Mouse (Mus musculus): ENCODE results near the gene Arrdc1.
"Not testable (repeated sequence)": the region's sequence is repeated elsewhere in the genome, so short reads cannot be mapped to it uniquely, and the experiment has no call there.

The Arrdc1 gene

DNA sequence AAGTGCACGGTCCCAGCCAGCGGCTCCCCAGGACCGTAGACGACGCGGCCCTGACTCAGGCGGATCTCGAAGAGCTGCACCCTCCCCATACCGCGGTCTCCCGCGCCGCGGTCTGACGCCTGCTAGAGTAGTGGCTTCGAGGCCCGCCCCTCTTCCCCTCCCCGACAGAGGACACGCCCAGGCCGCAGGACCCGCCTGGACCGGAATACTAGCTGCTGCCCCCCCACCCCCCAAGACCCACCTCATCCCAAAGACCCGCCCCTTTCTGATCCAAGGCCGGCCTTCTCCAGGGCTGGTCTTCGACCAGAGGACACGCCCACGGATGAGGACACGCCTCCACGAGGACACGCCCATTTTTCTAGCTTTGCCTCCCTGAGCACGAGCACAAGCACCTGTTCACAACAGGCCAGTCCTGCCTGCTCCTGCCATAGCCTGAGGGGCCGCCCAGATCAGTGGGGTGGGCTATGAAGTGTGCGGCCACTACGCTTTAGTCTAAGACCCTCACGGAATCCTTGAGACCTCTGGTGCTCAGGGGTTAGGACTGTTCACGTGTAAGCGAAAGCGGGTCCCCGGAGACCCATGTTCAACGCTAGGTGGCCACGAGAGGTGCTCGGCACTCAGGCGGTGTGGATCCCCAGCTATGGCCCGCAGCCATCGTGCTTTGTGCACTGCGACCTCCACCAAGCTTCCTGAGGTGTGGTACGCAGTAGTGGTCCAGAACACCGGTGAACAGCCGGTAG is at the start of gene Arrdc1:
Gene Arrdc1 (minus strand): TSS at position 196 of the 740 bp plus-strand sequence.
- DNase-seq (ENCODE audit: inconsistent age in 2 of 2, low spot score in 1 of 2) = peak; percentile 96 to 98

DNA sequence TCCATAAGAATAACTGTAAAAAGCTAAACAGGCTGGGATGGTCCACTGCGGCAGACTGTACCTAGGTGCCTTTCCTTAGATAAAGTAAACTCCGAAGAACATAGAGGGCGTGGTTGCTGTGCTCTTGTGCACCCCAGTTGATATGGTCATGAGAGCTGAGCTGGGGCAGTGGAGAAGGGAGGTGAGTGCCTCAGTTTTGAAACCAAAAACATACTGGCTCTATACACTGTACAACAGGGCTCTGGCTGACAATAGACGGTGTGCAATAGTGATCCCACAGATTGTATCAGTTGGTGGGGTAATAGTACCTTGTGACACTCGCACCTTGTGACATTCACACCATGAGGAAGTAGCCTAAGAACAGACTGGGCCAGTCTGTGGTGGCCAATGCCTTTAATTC is 41.9 kb upstream of the Arrdc1 start:
- DNase-seq (ENCODE audit: inconsistent age in 2 of 2, low spot score in 1 of 2) = no peak

DNA sequence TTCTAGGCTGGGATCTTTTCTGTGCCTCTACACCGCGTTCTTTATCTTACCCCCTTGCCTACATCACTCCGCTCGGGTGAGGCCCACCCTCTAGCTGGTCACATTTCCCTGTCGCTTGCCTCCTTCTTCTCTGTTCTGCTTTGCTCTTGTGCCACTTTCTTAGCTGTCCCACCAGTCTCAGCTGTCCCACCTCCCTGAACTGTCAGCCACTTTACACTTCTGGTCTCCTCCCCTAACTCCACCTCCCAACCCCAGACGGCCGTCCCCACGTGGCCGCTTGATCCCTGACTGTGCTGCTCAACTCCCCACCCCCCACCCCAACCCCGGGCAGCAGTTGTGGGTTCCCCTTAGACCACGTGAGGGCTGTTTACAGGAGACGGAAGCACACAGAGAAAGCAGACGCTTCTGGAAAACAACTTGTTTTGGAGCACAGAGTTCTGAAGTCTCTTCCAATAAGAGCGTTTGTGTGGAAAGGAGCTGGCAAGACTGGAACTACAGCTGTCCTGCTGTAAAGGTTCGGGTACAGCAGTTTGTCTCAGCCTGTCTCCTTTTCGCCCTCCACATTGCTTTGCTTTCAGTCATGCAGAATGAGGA is 40.7 kb upstream of the Arrdc1 start, which contains the start of gene Pnpla7:
Gene Pnpla7 (plus strand): TSS at position 330 of the 594 bp plus-strand sequence.
- DNase-seq (ENCODE audit: inconsistent age in 2 of 2, low spot score in 1 of 2) = peak; percentile 89 to 95

DNA sequence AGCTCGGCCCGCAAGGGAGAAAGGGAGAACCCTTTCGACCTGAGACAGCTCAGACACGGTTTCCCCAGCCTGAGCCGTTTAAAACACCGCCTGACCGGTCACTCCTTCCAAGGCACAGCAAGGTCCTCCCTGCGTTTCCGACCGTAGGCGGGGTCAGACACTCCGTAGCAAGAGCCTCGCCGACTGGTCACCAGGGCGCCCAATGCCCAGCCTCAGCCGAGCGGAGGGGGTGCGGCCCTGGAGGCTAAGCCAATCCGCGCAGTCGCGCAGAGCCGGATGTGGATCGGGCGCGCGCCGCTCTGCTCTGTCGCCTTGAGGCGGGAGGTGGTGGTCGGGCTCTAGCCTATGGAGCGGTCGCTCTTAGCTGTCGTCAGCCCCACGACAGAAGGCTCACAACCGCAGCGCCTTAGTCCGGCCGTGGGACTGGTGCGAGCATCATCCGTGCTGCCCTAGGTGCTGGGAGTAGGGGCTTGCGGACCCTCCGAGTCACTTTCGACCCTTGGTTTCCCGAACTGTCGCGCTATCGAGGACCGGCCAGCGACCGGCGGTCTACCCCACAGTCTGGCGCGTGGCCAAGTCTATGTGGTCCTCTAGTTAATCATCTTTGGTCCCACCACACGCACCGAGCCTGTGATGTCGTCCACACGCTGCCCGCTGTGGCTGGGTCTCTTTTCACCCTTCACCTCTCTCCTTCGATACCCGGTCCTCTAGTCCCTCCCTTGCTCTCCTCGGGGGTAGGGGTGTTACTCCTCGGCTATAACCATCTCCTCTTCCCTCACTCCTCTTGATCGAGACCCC is 40.1 kb upstream of the Arrdc1 start, which contains the start of gene Mrpl41:
Gene Mrpl41 (minus strand): TSS at position 193 of the 798 bp plus-strand sequence.
- peak; percentile 98 for DNase-seq (ENCODE audit: inconsistent age in 2 of 2, low spot score in 1 of 2)

DNA sequence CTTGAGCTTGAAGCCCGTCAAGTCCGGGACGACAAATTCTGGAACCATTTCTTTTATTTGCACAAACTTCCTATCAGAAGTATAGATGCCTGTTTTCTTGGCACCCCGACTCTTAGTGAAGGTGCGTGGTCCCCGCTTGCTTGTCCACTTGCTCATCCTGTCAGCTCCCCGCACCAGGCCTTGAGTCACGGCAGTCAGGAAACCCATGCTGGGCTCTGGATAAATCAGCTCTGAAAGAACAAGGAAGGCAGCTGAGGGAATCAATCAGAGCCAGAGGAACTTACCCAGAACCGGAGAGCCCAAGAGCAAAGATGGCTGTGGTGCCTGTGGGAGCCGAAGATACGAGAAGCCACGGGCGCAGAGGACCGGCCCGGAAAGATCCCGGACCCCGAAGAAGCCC is 39.4 kb upstream of the Arrdc1 start:
- not testable (repeated sequence) for DNase-seq (ENCODE audit: inconsistent age in 2 of 2, low spot score in 1 of 2)

DNA sequence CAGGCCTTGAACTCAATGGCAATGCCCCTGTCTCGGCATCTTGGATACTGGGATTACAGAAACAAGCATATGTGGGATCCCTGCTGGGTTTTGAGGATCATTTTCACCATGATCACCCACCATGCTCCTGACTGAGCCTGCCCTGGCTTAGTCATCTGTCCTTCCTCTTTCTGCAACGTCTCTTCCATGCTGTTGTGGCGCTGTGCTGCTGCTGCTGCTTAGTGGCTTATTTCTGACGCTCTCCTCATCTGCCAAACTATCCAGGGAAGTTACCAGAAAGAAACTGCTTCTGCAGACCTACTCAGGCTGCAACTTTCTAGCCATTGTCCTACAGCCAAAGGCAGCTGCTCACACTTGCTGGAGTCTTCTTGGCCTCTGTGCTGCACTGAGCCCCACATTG is 35.3 kb upstream of the Arrdc1 start:
- DNase-seq (ENCODE audit: inconsistent age in 2 of 2, low spot score in 1 of 2) = no peak

DNA sequence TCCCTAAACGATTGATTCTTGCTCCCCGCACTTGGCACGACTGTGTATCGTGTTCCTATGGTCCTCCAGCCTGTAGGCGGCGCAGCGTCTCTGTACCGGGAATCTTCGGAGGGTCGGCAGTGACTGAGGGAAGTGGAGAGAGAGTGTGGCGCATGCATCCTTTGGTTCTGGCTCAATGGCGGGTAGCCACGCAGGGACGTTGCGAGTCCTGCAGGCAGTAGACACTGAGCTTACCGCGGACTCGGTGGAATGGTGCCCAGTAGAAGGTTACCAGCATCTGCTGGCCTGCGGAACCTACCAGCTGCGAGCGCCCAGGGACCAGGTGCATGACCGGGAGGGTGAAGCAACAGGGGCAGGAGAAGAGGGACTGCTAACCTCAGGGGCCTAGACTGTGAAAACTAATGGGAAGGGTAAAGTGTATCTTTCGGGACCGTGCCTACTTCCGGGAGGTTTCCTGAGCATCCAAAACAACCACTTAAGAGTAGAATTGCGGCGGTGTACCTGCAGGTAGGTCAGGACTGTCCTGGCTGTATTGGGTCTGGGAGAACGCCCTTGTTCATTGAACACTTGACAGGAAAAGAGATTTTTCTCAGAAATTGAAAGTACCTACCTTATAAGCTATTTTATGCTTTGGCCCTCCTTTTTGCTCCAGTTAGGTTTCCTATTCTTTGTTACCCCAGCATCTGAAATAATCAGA is 27.4 kb upstream of the Arrdc1 start, which contains the start of gene Dph7:
Gene Dph7 (plus strand): TSS at position 97 of the 697 bp plus-strand sequence.
- DNase-seq (ENCODE audit: inconsistent age in 2 of 2, low spot score in 1 of 2) = peak; percentile 84 to 95

DNA sequence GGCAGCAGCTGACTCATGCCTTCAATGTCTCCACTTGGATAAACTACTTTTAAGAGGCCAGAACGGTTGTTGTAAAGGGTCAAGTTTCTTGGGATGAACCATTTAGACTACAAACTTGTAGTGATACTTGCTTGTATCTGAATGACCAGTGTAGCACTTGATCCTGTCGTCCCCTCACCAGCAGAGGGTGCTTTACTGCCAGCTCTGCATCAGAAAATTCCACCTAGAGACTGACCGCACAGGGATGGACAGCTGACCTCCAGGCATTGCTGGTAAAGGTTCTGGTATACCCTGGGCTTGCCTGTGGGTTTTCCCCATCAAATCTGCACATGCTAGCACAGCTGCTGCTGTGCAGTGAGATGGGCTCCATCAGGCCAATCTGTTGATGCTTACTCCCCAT is 25.9 kb upstream of the Arrdc1 start:
- peak; percentile 52 to 83 for DNase-seq (ENCODE audit: inconsistent age in 2 of 2, low spot score in 1 of 2)

DNA sequence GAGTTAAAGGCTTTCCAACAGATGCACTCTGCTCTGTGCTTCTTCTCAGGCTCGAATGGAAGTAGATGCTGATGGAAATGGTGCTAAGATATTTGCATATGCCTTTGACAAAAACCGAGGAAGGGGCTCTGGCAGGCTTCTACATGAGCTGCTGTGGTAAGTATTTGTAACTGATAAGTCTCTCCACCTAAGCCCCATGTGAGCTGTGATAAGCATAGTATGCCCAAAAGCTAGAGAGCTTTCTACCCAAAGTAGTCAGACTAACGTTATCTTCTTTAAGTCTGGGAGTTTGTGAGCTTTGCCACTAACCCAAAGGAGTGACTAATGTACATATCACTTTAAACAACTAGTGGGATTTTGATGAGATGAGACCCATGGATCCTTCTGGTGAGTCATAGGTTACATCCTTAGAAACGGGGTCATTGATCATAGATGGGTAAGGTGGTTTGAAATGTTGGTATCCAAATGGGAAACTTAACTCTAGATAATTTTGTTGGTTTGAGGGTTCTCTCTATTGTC is 17.5 kb upstream of the Arrdc1 start:
- no peak for DNase-seq (ENCODE audit: inconsistent age in 2 of 2, low spot score in 1 of 2)

DNA sequence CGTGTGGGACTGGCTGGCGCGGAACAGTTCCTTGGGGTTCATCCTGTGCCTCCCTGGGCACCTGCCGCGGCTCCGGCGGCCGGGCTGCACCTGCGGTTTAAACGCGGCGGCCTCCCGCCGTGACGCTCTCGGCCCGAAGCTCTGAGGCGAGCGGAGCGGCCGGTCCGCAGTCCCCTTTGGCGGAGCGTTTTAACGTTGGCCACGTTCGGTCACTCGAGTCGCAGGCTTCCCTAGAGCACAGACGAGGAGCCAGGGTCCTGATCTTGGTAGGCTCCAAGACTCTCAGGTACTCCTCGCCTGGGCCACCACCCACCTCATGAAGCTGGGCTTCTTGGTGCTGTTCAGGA is 15.1 kb upstream of the Arrdc1 start:
- DNase-seq (ENCODE audit: inconsistent age in 2 of 2, low spot score in 1 of 2) = no peak

DNA sequence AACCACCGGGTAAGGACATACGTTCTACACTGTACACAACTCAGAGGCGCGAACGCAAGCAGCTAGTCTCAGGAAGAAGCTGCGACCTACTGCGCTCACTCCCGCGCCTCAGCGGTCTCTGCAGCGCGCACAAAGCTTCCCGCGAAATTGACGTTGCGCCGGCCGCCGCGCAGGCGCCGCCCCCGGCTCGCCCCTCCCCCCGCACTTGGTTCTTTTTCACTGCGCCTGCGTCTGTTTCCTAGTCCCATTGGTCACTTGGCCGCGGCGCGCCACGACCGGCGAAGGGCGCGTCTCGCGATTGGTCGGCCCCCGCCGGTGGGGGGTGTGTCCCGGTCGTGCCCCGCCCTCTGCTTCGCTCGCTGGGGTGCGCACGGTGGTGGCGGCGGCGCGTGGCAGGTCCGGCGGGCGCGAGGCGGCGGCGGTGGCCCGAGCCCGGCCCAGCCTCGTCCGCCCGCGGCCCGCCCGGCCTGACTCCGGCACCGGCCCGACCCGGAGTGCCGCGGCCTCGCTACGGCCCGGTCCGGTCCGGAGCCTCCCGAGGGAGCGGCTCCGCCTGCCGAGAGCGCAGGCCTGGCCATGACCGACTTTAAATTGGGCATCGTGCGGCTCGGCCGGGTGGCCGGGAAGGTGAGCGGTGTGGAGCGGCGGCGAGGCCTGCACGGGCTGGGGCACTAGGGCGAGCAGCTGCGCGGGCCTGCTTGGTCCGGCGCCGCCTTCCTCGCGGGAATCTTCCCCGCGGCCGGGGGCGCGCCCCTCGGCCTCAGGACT is 14.6 kb upstream of the Arrdc1 start, which contains the start of gene Zmynd19:
Gene Zmynd19 (plus strand): TSS at position 372 of the 768 bp plus-strand sequence.
- peak; percentile 98 to 99 for DNase-seq (ENCODE audit: inconsistent age in 2 of 2, low spot score in 1 of 2)

DNA sequence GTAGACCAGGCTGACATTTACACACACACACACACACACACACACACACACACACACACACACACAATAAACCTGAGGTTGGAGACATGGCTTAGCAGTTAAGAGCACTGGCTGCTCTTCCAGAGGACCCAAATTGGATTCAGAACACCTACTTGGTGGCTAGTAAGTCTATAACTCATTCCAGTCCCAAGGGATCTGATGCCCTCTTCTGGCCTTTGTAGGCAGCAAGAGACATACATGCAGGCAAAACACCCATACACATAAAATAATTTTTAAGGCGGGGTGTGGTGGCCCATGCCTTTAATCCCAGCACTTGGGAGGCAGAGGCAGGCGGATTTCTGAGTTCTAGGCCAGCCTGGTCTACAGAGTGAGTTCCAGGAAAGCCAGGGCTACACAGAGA is 9.3 kb upstream of the Arrdc1 start:
- peak in 1 of 2 experiments; percentile 71 for DNase-seq (ENCODE audit: inconsistent age in 2 of 2, low spot score in 1 of 2)

DNA sequence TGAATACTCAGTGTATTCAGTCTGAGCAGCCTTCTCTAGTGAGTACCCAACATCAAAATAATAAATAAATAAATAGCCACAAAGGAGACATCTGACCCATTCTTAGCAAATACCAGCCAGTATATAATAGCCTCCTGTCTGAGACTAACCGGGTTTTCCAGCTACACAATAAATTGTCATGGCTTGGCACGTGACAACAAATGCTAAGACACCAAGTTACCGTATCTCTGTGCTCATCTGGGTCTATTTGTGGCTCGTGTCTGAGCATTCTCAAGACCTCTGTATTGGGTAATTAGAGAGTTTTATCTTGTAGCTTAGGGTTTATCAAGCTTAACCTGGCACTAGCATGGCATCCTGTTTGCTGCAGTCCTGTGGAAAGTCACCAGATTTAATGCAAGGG is 7.0 kb upstream of the Arrdc1 start:
- DNase-seq (ENCODE audit: inconsistent age in 2 of 2, low spot score in 1 of 2) = no peak

DNA sequence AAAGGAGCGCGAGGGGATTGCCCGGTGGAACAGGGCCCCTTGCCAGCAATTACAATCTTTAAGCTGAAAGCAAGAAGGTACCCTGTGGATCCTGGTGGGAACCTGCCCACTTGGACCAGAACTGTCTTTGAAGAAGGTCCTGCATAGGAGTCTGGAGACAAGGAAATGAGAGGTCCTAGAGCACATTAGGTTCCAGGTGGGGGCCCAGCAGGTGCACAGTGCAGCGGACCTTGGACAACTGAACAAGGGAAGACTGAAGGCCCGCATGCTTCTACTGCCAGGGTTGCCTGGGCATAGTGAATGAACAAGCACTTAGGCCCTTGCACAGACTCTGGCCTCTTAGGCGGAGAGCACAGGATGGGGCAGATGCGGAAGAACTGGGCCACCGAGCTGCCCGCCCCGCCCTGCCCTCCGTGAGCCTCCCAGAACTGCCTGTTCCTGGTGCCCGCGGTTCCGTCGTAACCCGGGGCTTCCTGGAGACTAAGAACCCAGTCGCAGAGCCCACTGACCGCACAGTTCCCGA is 550 bp downstream of the Arrdc1 start:
- no peak for DNase-seq (ENCODE audit: inconsistent age in 2 of 2, low spot score in 1 of 2)

DNA sequence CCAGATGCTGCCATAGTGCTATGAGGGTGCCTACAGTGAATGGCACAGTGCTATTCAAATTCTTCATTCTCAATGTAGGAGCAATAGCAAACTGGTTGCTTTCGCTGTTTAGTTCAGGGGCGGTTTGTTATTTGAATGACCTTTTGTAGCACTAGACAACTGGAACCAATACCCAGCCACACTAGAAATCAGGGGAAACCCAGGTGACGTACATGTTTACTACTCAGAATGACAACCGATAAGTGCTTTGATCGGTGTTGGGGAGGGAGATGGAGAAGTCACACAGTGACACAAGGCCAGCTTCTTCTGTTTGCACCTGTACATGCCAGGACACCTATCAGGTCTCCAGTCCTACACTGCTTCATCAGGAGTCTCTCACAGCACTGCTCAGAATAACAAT is 5.5 kb downstream of the Arrdc1 start:
- DNase-seq (ENCODE audit: inconsistent age in 2 of 2, low spot score in 1 of 2) = no peak

DNA sequence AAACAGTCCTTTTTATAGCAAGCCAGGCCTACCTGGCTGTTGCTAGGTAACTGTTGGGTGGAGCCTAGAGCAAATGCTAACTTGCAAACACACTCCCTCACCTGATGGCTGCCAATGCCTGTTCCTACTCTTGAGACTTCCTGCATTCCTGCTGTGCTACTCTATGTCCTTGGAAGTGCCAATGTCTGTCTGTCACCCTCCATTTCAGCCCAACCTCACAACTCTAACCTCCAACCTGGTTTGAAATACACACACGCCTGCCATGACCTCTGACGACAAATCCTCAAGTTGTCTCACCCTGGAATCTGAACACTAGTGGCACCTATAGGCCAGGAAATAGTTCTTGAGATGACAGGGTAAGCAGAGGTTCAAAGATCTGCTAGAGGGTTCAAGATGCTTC is 5.9 kb downstream of the Arrdc1 start:
- DNase-seq (ENCODE audit: inconsistent age in 2 of 2, low spot score in 1 of 2) = no peak

DNA sequence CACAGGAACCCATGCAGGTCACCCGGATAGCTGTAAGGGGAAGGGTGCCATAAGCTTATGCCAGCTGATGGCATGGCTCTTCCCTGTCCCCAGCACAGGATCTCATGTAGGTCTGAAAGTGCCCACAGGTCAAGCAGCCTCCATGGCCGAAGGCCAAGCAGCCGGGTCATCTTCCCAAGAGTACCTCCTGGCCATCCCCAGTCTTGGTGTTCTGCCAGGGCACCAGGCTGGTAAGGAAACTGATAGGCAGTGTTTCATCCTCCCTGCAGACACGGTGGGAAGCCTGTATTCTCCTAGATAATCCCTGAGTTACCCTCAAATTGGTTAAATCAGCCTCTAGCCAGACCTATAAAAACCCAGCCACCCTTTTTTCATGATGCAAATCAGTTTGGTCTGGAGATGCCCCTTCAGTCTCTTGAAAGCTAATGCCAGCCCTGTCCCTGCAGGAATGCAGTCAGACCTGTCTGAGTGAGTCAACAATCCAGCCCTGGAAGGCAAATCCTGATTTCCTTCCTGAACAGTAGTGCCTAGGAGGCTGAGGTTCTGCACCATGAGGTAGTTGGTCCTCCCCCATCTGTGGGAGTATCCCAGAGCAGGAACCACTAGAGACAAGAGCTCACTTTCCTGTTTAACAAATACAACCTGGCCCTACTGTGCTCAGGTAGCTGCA is 7.1 kb downstream of the Arrdc1 start:
- peak in 1 of 2 experiments; percentile 45 for DNase-seq (ENCODE audit: inconsistent age in 2 of 2, low spot score in 1 of 2)

DNA sequence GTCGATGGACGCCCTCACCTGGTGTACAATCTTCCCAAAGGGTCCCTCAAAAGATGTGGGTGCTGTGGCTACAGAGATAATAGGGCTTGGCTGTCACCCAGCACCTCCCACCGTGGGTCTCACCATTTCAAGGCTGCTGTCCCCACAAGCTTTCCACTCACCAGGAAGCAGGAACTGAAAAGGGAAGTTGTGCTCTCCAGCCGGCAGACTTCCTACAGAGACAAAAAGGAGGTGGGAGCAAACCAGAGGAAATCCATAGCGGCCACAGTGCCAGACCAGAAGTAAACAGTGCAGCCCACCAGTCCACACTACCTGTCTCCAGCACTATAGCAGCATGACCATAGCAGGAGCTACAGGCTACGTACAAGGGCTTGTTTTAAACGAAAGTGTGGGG is 8.1 kb downstream of the Arrdc1 start:
- DNase-seq (ENCODE audit: inconsistent age in 2 of 2, low spot score in 1 of 2) = no peak

DNA sequence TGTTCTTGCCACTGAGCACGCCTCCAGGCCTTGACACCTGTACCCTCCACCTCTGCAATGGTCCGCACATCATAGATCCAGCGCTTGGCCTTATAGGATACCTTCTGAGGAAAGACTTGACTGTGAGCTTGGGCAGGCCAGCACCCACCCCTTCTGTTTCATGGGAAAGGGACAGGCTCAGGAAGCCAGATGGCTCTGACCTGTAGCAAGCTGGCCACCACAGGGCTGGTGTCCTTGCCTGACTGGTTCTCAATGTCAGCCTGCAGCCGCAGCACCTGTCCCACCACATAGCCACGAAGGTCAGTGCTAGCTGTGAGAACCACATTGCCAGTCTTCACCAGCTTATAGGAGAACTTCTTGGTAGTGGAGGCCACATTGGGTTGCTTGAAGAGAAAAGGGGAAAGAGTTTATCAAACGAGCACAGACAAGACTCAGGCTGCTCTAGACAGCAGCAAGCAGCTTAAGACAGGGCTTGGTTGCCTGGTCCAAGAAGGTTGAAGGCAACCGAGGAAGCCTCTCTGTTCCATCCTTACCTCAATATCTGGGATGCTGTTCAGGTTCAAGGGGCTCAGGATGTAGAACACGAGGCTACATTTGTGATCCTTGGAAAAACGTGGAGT is 8.6 kb downstream of the Arrdc1 start:
- no peak for DNase-seq (ENCODE audit: inconsistent age in 2 of 2, low spot score in 1 of 2)

Measured in adrenal gland, adult (tissue).